Mouse (Mus musculus) stomach, embryonic 15.5 days (tissue): Measurements from ENCODE around the gene Gtf2e1. TPM values are rescaled to one million over a fixed set of nuclear protein-coding genes. Genes with fewer than 3 reads are reported as not detected.

Source experiments
- ATAC-seq: fragments of 200-750 bp; cut with Nextera tagmentation; 2 replicates; pipeline ENCODE4 v1.8.0; 2017; ENCODE audit warnings: low read depth, moderate number of reproducible peaks, moderate TSS enrichment; ENCODE audit not compliant: insufficient read depth, low FRiP score
- H3K27ac ChIP-seq: fragments of 300-500 bp; sonication (generic); 2 replicates; pipeline ENCODE4 v1.5.1; 2015; ENCODE audit warnings: mild to moderate bottlenecking, inconsistent platforms
- H3K27me3 ChIP-seq: fragments of 300-500 bp; sonication (generic); replicated peaks from 2 replicates; pipeline ENCODE4 v1.6.1; 2015; ENCODE audit warnings: inconsistent platforms
- H3K36me3 ChIP-seq: fragments of 300-500 bp; sonication (generic); 2 replicates; pipeline ENCODE4 v1.6.1; 2015; ENCODE audit warnings: inconsistent platforms
- H3K4me1 ChIP-seq: fragments of 300-500 bp; sonication (generic); 2 replicates; pipeline ENCODE4 v1.6.1; 2015; ENCODE audit warnings: inconsistent platforms
- H3K4me2 ChIP-seq: fragments of 300-500 bp; sonication (generic); 2 replicates; pipeline ENCODE4 v1.6.1; 2015; ENCODE audit warnings: mild to moderate bottlenecking, inconsistent platforms
- H3K4me3 ChIP-seq: fragments of 300-500 bp; sonication (generic); replicated peaks from 2 replicates; pipeline ENCODE4 v1.5.1; 2015; ENCODE audit warnings: inconsistent platforms
- H3K9ac ChIP-seq: fragments of 300-500 bp; sonication (generic); 2 replicates; pipeline ENCODE4 v1.6.1; 2015; ENCODE audit warnings: inconsistent platforms
- H3K9me3 ChIP-seq: fragments of 300-500 bp; sonication (generic); 2 replicates; pipeline ENCODE4 v1.6.1; 2016; ENCODE audit warnings: inconsistent platforms
- WGBS: fragments of 180-500 bp; shearing (Covaris S2); methylation state at CpG from one replicate; pipeline ENCODE4 v1.1.7; 2015; 5-methylcytosine and 5-hydroxymethylcytosine counted together
- polyA plus RNA-seq: library from polyadenylated mRNA; unstranded; fragments of >200 nt; fragmentation: Nextera tagmentation; extraction: Ambion mirVana; gene quantifications from 2 replicates; pipeline ENCODE4 v1.2.1, GENCODE M21; 2015

The Gtf2e1 gene
- polyA plus RNA-seq, 1 experiment from 2014 or later: 20.3 TPM

GRCm38 (mm10) chr16:37539240-37539610 is 364 bp downstream of the Gtf2e1 start:
- H3K4me3 ChIP-seq: peak overlapping the region; percentile 83
- H3K9ac ChIP-seq: peak overlapping the region; percentile 82
- peak overlapping the region; percentile 89; the same call in 1 of the 2 replicates for H3K27ac ChIP-seq
- no peaks in the 10 kb centered on the region for H3K36me3 ChIP-seq
- peaks cover 14% of the 10 kb centered on the region for H3K4me1 ChIP-seq
- ATAC-seq: peak; percentile 25; the same call in 1 of the 2 replicates
- under 1% methylated on average over 22 of the region's 22 CpGs for WGBS
- H3K9me3 ChIP-seq: no peaks in the 10 kb centered on the region
- no peaks in the 10 kb centered on the region for H3K27me3 ChIP-seq
- H3K4me2 ChIP-seq: peak overlapping the region; percentile 65

- Histone ChIP-seq H3K36me3 (no peaks in the 10 kb centered on the region), H3K4me2 (no peak overlapping the region), H3K4me1 (peaks cover 4% of the 10 kb centered on the region; the same call in 1 of the 2 replicates), H3K9me3 (no peaks in the 10 kb centered on the region), H3K27me3 (no peaks in the 10 kb centered on the region), H3K27ac (no peak overlapping the region), H3K4me3 (no peak overlapping the region), H3K9ac (no peak overlapping the region)
- ATAC-seq: no peak
- WGBS: 83% methylated on average over 8 of the region's 8 CpGs
These were observed 6.1 kb downstream of the Gtf2e1 start for GRCm38 (mm10) chr16:37533369-37534068.

DNA sequence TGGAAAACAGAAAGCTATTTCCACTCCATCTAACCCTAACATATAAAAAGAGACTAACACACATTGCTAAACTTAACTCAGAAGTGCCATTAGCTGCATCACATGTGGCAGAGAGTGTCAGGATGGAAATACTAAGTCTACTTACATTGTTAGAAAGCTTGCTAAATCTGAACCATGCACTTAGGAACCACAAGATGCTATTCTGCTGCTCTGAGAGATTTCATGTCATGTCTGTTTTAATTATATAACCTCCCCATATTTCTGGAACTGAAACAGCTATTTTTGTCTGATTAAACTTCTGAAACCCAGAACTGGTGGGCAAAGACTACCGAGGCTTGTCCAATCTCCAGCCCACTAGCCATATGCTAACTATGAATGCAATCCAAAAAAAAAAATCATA is 7.5 kb downstream of the Gtf2e1 start:
- Histone ChIP-seq H3K9ac (no peak overlapping the region), H3K36me3 (no peaks in the 10 kb centered on the region), H3K4me3 (no peak overlapping the region), H3K27me3 (no peaks in the 10 kb centered on the region), H3K9me3 (no peaks in the 10 kb centered on the region), H3K4me2 (no peak overlapping the region), H3K27ac (no peak overlapping the region), H3K4me1 (no peaks in the 10 kb centered on the region)
- 95% methylated on average over 1 of the region's 1 CpGs for WGBS
- no peak for ATAC-seq

- no peaks in the 10 kb centered on the region for H3K27me3 ChIP-seq
- no peak for ATAC-seq
- H3K9me3 ChIP-seq: no peaks in the 10 kb centered on the region
- no peaks in the 10 kb centered on the region for H3K4me1 ChIP-seq
- WGBS: 91% methylated on average over 6 of the region's 6 CpGs
- no peaks in the 10 kb centered on the region for H3K36me3 ChIP-seq
- H3K27ac ChIP-seq: no peak overlapping the region
- H3K4me2 ChIP-seq: no peak overlapping the region
- no peak overlapping the region for H3K9ac ChIP-seq
- no peak overlapping the region for H3K4me3 ChIP-seq
These were observed 9.4 kb downstream of the Gtf2e1 start for GRCm38 (mm10) chr16:37530170-37530569.

- ATAC-seq: no peak
- H3K4me3 ChIP-seq: no peak overlapping the region
- no peaks in the 10 kb centered on the region for H3K9me3 ChIP-seq
- H3K27ac ChIP-seq: no peak overlapping the region
- H3K4me2 ChIP-seq: no peak overlapping the region
- H3K4me1 ChIP-seq: no peaks in the 10 kb centered on the region
- 90% methylated on average over 3 of the region's 3 CpGs for WGBS
- no peak overlapping the region for H3K9ac ChIP-seq
- H3K27me3 ChIP-seq: no peaks in the 10 kb centered on the region
- H3K36me3 ChIP-seq: peaks cover 13% of the 10 kb centered on the region
These were observed 12.8 kb downstream of the Gtf2e1 start for GRCm38 (mm10) chr16:37526688-37527223.

- Histone ChIP-seq H3K9ac (no peak overlapping the region), H3K36me3 (peaks cover 19% of the 10 kb centered on the region), H3K4me3 (no peak overlapping the region), H3K9me3 (no peaks in the 10 kb centered on the region), H3K27me3 (no peaks in the 10 kb centered on the region), H3K27ac (no peak overlapping the region), H3K4me1 (no peaks in the 10 kb centered on the region), H3K4me2 (no peak overlapping the region)
- 74% methylated on average over 2 of the region's 2 CpGs for WGBS
- no peak for ATAC-seq
These were observed 14.5 kb downstream of the Gtf2e1 start for GRCm38 (mm10) chr16:37525121-37525520.

DNA sequence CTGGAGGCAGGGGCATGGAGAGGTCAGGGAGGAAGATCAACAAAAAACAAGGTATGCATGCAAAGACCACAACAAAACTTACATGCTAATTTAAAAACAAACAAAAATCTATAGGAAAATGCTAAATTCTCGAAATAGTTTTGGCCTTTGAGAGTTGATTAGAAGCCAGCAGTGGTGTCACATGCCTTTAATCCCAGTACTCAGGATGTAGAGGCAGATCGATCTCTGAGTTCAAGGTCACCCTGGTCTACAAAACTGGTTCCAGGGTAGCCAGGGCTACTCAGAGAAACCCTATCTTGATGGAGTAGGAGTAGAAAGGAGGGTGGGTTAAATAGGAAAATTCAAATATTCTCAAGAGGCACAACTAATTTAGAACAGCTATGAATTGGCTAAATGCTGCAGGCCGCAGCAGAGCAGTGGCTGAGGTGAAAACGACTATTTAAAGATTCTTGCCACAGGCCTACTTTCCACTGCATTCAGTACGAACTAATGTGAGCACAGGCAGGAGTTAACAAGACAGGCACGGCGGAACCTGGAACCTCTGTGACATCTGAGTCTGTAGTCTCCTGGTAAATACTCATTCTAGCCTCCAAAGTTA is 17.4 kb downstream of the Gtf2e1 start:
- no peak overlapping the region for H3K9ac ChIP-seq
- no peaks in the 10 kb centered on the region for H3K4me1 ChIP-seq
- ATAC-seq: no peak
- no peak overlapping the region for H3K27ac ChIP-seq
- no peaks in the 10 kb centered on the region for H3K27me3 ChIP-seq
- H3K9me3 ChIP-seq: no peaks in the 10 kb centered on the region
- WGBS: 94% methylated on average over 7 of the region's 7 CpGs
- H3K36me3 ChIP-seq: peaks cover 22% of the 10 kb centered on the region
- no peak overlapping the region for H3K4me3 ChIP-seq
- H3K4me2 ChIP-seq: no peak overlapping the region

GRCm38 (mm10) chr16:37520190-37521040 is 19.2 kb downstream of the Gtf2e1 start:
- 96% methylated on average over 2 of the region's 2 CpGs for WGBS
- H3K9ac ChIP-seq: no peak overlapping the region
- peaks cover 22% of the 10 kb centered on the region for H3K36me3 ChIP-seq
- H3K27ac ChIP-seq: no peak overlapping the region
- H3K4me1 ChIP-seq: no peaks in the 10 kb centered on the region
- no peaks in the 10 kb centered on the region for H3K27me3 ChIP-seq
- no peak for ATAC-seq
- no peak overlapping the region for H3K4me3 ChIP-seq
- no peak overlapping the region for H3K4me2 ChIP-seq
- H3K9me3 ChIP-seq: no peaks in the 10 kb centered on the region

DNA sequence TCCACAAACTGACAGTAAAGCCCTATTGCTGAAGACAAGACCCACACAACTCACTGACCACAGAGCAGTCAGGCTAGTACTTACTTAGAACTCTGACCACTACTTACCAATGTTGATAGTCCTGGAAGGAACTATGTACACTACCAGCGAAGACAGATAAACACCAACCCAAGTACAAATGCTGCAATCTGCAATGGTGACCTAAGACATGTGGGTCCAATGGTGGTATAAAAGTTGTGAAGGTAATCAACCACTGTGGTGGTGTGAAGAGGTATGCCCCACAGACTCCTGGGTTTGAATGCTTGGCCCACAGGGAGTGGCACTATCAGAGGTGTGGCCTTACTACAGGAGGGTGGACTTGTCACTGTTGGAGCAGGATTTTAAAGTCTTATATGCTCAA is 19.9 kb downstream of the Gtf2e1 start:
- WGBS: 94% methylated on average over 1 of the region's 1 CpGs
- ATAC-seq: no peak
- H3K9me3 ChIP-seq: no peaks in the 10 kb centered on the region
- no peak overlapping the region for H3K4me2 ChIP-seq
- no peaks in the 10 kb centered on the region for H3K4me1 ChIP-seq
- H3K27ac ChIP-seq: no peak overlapping the region
- no peak overlapping the region for H3K9ac ChIP-seq
- H3K36me3 ChIP-seq: peaks cover 22% of the 10 kb centered on the region
- H3K27me3 ChIP-seq: no peaks in the 10 kb centered on the region
- H3K4me3 ChIP-seq: no peak overlapping the region

- Histone ChIP-seq H3K27me3 (no peaks in the 10 kb centered on the region), H3K4me3 (no peak overlapping the region), H3K4me2 (no peak overlapping the region), H3K27ac (no peak overlapping the region), H3K4me1 (no peaks in the 10 kb centered on the region), H3K36me3 (peaks cover 17% of the 10 kb centered on the region), H3K9me3 (no peaks in the 10 kb centered on the region), H3K9ac (no peak overlapping the region)
- ATAC-seq: no peak
- WGBS: 74% methylated on average over 2 of the region's 2 CpGs
These were observed 20.9 kb downstream of the Gtf2e1 start for GRCm38 (mm10) chr16:37518662-37519061.

DNA sequence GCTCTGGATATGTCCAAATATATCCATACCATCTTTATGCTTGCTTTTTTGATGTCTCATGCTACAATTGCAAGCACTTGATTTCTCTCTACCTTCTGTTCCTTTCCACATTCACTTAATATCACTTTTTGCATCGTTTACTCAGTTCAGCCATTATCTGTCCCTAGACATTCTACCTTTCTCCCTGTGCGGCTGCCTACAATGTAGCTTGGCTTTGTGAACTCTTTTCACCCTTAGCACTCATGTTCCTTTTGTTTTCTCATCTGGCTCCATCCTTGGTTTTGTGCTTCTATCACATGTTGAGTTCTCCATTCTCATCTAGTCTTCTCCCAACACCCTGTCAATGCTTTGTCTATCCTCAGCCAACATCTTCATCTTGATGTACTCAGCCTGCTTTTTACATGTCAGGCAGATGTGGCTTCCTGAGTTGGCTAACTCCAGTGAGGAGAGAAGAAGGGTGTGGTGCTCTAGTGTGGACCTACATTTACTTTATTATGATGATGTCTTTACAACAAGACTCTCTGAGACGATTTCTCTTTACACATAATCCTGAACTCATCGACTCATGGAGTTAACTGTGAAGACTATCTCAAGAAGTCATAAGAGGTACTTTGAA is 21.9 kb downstream of the Gtf2e1 start:
- Histone ChIP-seq H3K27ac (no peak overlapping the region), H3K4me2 (no peak overlapping the region), H3K27me3 (no peaks in the 10 kb centered on the region), H3K9me3 (no peaks in the 10 kb centered on the region), H3K4me3 (no peak overlapping the region), H3K36me3 (peaks cover 14% of the 10 kb centered on the region; the same call in 1 of the 2 replicates), H3K4me1 (no peaks in the 10 kb centered on the region), H3K9ac (no peak overlapping the region)
- no peak for ATAC-seq
- 92% methylated on average over 4 of the region's 4 CpGs for WGBS
